Mouse (Mus musculus): Measurements from ENCODE around the gene Tlr9.

The Tlr9 gene

DNA sequence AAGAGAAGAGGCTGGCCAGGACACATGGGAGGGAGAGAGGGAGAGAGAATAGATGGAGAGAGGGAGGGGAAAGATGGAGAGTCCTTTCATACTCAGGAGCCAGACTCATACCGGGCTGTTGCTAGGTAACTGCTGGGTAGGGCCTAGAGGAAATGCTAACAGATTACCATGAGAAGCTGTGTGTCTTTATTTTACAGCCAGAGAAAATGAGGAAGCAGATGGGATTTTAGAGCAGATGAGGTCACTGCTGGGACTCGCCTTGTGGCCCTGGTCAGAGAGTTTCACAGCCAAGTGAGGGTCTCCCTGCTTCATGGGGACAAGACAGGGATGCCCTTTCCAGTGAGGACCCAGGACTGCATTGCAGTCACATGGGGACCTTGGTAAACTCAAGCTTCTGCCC, 47.5 kb downstream of the Tlr9 start:
- no peak for DNase-seq

DNA sequence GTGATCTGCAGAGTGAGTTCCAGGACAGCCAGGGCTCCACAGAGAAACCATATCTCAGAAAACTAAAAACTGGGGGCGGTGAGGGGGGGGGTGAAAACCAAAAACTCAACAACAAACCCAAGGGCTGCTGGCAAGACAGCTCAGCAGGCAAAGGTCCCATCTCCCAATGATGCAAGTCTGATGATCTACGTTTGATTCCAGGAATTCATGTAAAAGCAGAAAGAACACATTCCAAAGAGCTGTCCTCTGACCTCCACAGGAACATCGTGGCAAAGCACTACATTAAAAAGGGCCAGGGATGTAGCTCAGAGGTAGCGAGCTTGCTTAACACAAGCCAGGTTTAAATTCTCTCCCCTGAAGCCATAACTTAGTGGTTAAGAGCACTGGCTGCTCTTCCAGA, 48.3 kb downstream of the Tlr9 start:
- no peak for DNase-seq

DNA sequence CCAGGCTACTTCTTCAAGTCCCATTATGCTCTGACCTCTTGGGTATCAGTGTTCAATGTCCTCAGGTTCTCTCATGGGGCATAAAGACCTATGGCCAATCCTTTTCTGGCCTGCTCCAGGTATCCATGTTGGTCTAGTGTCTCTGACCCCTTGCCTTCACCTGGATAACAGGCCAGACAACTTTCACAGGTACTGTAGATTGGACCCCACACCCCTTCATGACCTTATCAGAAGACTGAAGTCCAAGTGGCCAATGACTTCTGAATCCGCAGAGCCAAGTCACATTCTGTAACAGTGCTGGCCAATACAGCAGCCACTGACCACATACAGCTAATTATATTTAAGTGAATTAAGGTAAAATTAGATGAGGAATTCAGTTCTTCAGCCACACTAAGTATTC, 49.9 kb downstream of the Tlr9 start:
- DNase-seq, result no peak

DNA sequence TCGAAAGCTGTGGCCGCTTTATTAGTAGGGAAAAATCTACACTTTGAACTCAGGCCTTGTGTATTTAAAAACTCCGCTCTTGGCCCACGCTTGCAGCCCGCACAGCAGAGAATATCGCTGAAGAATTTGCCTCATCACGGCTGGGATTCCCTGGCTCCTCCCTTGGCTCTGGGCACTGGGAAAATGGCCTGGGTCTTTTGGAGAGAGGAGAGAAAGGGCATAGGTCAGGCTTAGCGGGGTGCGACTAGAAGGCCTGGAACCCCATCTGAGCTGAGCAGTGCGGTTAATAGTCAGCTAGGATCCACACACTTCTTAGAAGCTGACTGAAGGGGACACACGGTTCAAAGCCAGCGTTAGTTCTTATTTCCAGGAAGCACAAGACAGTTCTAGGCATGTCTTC, 50.9 kb downstream of the Tlr9 start:
- DNase-seq, result no peak

DNA sequence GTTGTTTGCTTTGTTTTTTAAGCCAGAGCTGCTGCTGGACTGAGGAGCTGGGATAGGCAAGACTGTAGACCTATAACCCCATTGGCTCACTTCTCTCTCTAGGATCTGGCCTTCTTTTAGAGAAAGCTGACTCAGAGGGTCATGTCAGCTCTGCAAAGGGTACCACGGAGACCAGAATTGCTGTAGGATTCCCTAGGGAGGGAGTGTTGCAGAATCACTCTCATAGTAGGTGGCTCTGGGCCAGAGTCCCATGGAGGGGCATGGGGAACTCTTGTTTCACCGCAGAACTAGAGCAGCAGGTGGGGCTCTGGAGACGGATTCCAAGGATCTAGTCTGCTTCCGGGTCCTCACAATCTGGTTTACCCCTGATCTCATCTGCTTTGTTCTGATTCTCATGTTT, 51.4 kb downstream of the Tlr9 start:
- no peak for DNase-seq

DNA sequence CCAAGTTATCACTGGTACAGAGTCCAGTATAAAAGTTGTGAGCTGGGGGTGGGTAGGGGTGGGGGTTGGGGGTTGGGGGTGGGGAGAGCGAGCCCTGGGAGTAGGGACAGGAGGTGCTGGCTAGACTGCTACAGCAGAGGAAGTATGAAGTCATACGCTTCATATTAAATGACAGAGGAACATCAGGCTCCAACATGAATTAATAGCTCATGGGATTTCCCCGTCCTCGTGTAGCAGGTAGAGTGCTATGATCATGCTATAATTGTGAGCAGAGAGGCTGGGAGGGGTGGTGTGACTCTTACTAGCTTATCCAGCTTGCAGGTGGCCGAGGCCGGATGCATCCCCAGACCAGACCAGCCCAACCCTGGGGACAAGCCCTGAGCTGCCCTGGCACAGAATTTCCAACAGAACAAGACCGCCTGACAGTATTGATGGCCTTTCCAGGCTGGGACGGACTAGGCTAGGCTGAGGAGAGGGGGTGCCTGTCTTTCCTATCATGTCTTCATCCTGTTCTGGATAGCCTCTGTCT, 52.3 kb downstream of the Tlr9 start:
- DNase-seq, result no peak

DNA sequence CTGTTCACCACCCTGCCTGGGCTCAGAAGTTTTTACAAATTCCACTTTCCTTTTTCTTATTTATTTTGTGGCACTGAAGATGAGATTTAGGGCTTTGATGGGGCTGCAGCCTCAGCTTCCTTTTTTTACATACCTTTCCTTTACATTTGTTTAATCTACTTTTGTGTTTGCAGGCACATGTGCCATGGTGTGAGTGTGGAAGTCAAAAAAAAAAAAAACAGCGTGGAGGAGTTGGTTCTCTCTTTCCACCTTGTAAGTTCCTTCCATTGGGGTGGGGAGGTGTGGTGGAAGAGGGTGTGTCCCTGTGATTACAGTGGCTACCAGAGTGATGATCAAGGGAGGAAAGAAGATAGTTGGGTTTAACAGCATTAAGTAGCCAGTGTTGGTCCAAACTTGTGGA, 53.4 kb downstream of the Tlr9 start:
- no peak for DNase-seq

Data from cerebellum, adult 11 months (tissue).